Mouse (Mus musculus): ENCODE measurements at regions not wholly inside any gene's neighbourhood (a gene's known extent, or its start where the extent isn't known, plus 50 kb on each side); places are given as distances from the start of the nearest gene placed in this dataset.

DNA sequence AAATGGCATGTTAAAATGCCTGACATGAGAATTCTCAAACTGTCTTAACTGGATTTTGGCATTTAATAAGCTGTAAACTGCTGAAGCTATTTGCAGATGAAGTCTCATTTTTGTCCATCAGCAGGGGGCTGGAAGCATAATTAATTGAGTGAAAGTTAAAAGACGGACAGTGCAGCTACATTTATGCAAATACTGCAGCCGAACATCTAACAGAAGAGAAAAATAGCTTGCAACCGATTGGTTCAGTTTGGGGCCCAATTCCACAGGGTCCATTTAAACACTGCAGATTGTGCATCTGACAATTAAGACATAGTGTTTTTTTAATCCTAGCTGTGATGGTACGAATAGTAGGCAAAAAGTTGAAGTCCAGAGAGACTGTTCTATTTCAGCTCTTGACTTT is 774.2 kb upstream of the Klhl1 start:
- WGBS = 36% methylated on average over 4 of the region's 4 CpGs
- no peaks in the 10 kb centered on the region for H3K36me3 ChIP-seq (ENCODE audit: control insufficient read depth, insufficient read depth, low read length)
- no peak overlapping the region for H3K9ac ChIP-seq (ENCODE audit: low read depth, low read length)
- H3K4me2 ChIP-seq (ENCODE audit: low read length) = no peak overlapping the region
- no peaks in the 10 kb centered on the region for H3K4me1 ChIP-seq (ENCODE audit: control insufficient read depth, insufficient read depth, low read length)
- ATAC-seq = no peak
- no peak overlapping the region for H3K4me3 ChIP-seq (ENCODE audit: low read depth, low read length)
- H3K9me3 ChIP-seq (replicated peaks; ENCODE audit: control insufficient read depth, low read length, poor library complexity, severe bottlenecking) = no peaks in the 10 kb centered on the region
- H3K27me3 ChIP-seq (ENCODE audit: control insufficient read depth, insufficient read depth, low read depth, low read length) = no peaks in the 10 kb centered on the region
- no peak overlapping the region for H3K27ac ChIP-seq (ENCODE audit: low read length)

DNA sequence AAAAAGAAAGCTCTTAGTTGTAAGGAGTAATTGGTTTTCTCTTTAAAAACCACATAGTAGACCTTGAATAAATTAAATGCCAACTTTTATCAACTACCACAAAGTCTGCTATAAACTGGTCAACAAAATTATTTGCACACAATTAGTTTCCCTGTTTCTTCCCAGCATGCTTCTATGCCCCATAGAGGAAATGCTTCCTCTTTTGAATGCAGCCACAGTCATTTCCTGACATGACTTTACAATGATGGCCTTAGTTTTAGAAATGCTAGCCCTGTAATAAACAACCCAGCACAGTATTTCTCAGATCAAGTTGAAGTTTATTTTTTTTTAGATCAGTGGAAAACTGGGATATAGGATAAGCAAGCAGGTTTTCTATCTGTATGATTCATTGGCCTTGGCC is 768.5 kb upstream of the Klhl1 start:
- no peak overlapping the region for H3K27ac ChIP-seq (ENCODE audit: low read length)
- no peak overlapping the region for H3K4me2 ChIP-seq (ENCODE audit: low read length)
- no peaks in the 10 kb centered on the region for H3K36me3 ChIP-seq (ENCODE audit: control insufficient read depth, insufficient read depth, low read length)
- H3K4me3 ChIP-seq (ENCODE audit: low read depth, low read length) = no peak overlapping the region
- no peak for ATAC-seq
- no peaks in the 10 kb centered on the region for H3K4me1 ChIP-seq (ENCODE audit: control insufficient read depth, insufficient read depth, low read length)
- no peaks in the 10 kb centered on the region for H3K9me3 ChIP-seq (replicated peaks; ENCODE audit: control insufficient read depth, low read length, poor library complexity, severe bottlenecking)
- H3K27me3 ChIP-seq (ENCODE audit: control insufficient read depth, insufficient read depth, low read depth, low read length) = no peaks in the 10 kb centered on the region
- H3K9ac ChIP-seq (ENCODE audit: low read depth, low read length) = no peak overlapping the region

DNA sequence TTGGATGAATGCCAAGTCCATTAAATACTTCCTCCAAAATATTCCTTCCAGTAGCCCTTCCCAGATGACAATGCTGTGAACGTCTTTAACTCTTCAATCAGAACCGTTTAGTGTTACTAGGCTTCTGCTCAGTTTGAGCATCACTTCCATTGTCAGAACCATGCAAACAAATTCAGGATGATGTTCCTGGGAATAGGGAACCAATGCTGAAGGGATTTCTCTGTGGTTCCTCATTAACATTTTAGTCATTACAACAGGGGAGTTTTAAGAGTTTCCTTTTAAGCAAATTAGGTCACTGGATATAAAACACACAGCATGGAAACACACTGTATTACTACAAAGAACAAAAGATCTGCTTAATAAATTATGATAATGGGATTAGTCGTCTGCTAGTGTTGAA is 739.6 kb upstream of the Klhl1 start:
- ATAC-seq = no peak
- Histone ChIP-seq H3K9ac (ENCODE audit: low read depth, low read length) (no peak overlapping the region), H3K4me3 (ENCODE audit: low read depth, low read length) (no peak overlapping the region), H3K36me3 (ENCODE audit: control insufficient read depth, insufficient read depth, low read length) (no peaks in the 10 kb centered on the region), H3K27me3 (ENCODE audit: control insufficient read depth, insufficient read depth, low read depth, low read length) (no peaks in the 10 kb centered on the region), H3K9me3 (replicated peaks; ENCODE audit: control insufficient read depth, low read length, poor library complexity, severe bottlenecking) (no peaks in the 10 kb centered on the region), H3K4me2 (ENCODE audit: low read length) (no peak overlapping the region), H3K4me1 (ENCODE audit: control insufficient read depth, insufficient read depth, low read length) (no peaks in the 10 kb centered on the region), H3K27ac (ENCODE audit: low read length) (no peak overlapping the region)
- 27% methylated on average over 3 of the region's 3 CpGs for WGBS
